Mouse (Mus musculus): ENCODE measurements around the gene Gng7.

The Gng7 gene

GRCm38 (mm10) chr10:80940320-80940987 is 74.3 kb downstream of the Gng7 start:
- DNase-seq: peak; percentile 91

- peak; percentile 91 for DNase-seq
Observed at GRCm38 (mm10) chr10:80939671-80940070, 75.1 kb downstream of the Gng7 start.

- DNase-seq: no peak
Observed at GRCm38 (mm10) chr10:80938831-80939550, 75.8 kb downstream of the Gng7 start.

GRCm38 (mm10) chr10:80937646-80938045 is 77.1 kb downstream of the Gng7 start:
- peak; percentile 82 for DNase-seq

DNA sequence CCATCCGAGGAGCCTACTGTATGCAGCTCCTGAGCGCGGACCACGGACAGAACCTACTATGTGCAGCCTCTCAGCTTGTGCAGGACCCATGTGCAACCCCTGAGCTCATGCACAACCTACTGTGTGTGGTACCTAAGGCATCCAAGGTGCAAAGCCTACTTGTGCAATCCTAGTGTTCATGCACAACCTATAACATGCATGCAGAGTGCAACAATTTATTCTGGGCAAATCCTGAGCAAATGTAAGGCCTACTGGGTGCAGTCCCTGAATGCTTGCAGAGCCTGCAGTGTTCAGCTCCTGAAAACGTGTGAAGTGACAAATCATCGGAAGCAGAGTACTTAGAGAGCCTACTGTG is 78.0 kb downstream of the Gng7 start:
- no peak for DNase-seq

GRCm38 (mm10) chr10:80936135-80936809 is 78.5 kb downstream of the Gng7 start:
- peak; percentile 68 for DNase-seq

DNA sequence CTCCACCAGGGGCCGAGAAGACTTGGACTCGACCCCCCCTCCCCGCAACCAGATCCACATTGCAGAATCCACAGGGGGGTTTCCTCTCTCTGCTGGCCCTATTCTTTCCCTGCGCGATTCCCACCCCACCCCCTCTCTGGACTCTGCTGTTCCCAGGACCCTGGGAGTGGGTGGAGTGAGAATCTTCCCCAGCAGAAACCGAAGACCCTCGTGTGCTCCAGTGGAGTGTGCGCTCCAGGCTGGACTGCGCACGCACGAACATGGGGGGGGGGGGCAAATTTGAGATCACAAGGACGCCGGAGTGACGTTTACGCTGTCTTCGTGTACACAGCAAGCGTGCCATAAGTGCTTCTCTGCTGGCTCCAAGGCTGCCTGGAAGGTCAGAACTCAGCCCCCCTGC is 79.0 kb downstream of the Gng7 start:
- no peak for DNase-seq

GRCm38 (mm10) chr10:80935241-80935640 is 79.5 kb downstream of the Gng7 start:
- no peak for DNase-seq

GRCm38 (mm10) chr10:80934136-80934985 is 80.4 kb downstream of the Gng7 start:
- DNase-seq: no peak

- no peak for DNase-seq
Observed at GRCm38 (mm10) chr10:80933421-80933979, 81.2 kb downstream of the Gng7 start.

- no peak for DNase-seq
Observed at GRCm38 (mm10) chr10:80932700-80933420, 81.9 kb downstream of the Gng7 start.

GRCm38 (mm10) chr10:80932206-80932605 is 82.5 kb downstream of the Gng7 start:
- no peak for DNase-seq

GRCm38 (mm10) chr10:80931695-80932094 is 83.0 kb downstream of the Gng7 start:
- no peak for DNase-seq

- DNase-seq: peak; percentile 54
Observed at GRCm38 (mm10) chr10:80931153-80931671, 83.5 kb downstream of the Gng7 start.

- no peak for DNase-seq
Observed at GRCm38 (mm10) chr10:80930361-80931152, 84.2 kb downstream of the Gng7 start.

GRCm38 (mm10) chr10:80929299-80930226 is 85.2 kb downstream of the Gng7 start, which contains the start of gene Gadd45b:
Gene Gadd45b, plus strand, starts transcription at chr10:80930073.
- peak; percentile 99 for DNase-seq

DNA sequence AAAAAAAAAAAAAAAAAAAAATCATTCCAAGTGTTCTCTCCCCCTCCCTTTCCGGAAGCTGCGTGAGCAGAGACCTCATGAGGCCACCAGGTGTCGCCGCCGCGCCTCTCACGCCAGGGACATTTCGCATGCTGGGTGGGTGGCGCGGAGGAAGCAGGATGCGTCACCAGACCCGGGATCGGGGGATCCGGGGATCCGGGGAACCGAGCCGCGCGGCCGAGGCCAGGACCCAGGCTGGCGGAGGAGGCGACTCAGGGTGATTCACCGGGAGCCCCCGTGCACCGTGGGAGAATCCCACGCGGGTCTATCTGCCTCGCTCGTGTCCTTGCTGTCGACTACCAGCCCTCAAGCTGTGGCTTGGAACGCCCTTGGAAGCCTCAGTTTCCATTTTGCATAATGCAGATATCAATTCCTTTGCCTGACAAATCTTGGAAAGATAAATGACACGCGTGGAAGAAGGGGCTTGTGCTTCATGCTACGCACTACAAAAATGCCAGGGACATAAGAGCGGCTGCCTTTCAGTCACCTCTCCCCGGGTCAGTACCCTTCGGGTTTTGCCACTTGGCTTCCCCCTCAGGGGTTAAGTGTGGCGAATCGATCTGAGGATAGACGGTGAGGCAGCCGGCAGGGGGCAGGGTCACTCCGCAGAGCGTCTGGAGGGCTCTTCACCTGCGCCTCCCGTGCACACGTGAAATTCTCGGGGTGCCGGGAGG is 86.0 kb downstream of the Gng7 start:
- DNase-seq: peak; percentile 90

DNA sequence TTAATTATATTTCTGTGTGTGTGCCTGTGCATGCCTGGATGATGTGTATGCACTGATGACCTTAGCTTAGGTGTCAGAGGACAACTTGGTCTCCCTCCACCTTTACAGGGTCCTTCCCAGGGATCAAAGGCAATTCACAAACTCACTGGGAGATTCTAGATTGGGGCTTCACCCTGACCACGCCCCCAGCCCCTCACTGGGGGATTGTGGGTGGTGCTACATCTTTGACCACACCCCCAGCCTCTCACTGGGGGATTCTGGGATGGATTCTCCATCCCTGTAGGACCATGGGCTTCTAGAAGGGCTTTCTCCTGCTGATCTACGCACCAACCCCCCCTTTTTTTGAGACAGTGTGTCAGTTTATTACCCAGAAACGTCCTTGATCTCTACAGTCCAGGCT is 89.3 kb downstream of the Gng7 start:
- DNase-seq: no peak

- no peak for DNase-seq
Observed at GRCm38 (mm10) chr10:80921923-80922322, 92.8 kb downstream of the Gng7 start.

Data from kidney, adult 9 months (tissue).